Mouse (Mus musculus) embryonic facial prominence, embryonic 10.5 days (tissue): ENCODE results near the gene Ccnt1. TPM values are rescaled to one million over a fixed set of nuclear protein-coding genes. Genes with fewer than 3 reads are reported as not detected.

Experiments
- DNase-seq: peaks from one replicate; pipeline ENCODE4 v3.0.0-alpha.2; 2017; ENCODE audit warnings: low spot score
- H3K27ac ChIP-seq: fragments of 300-500 bp; sonication (generic); replicated peaks from 2 replicates; pipeline ENCODE4 v1.5.1; 2016; ENCODE audit warnings: mild to moderate bottlenecking
- H3K27me3 ChIP-seq: fragments of 300-500 bp; sonication (generic); replicated peaks from 2 replicates; pipeline ENCODE4 v1.6.1; 2016; ENCODE audit warnings: low read depth, mild to moderate bottlenecking; ENCODE audit not compliant: poor library complexity, severe bottlenecking
- H3K36me3 ChIP-seq: fragments of 300-500 bp; sonication (generic); replicated peaks from 2 replicates; pipeline ENCODE4 v1.6.1; 2016; ENCODE audit warnings: mild to moderate bottlenecking, moderate library complexity
- H3K4me1 ChIP-seq: fragments of 300-500 bp; sonication (generic); 2 replicates; pipeline ENCODE4 v1.6.1; 2016
- H3K4me3 ChIP-seq: fragments of 300-500 bp; sonication (generic); 2 replicates; pipeline ENCODE4 v1.5.1; 2016; ENCODE audit warnings: mild to moderate bottlenecking, moderate library complexity
- H3K9me3 ChIP-seq: fragments of 300-500 bp; sonication (generic); 2 replicates; pipeline ENCODE4 v1.6.1; 2016; ENCODE audit warnings: mild to moderate bottlenecking
- WGBS: fragments of 180-500 bp; shearing (Covaris S2); methylation state at CpG from one replicate; pipeline ENCODE4 v1.1.7; 2016; 5-methylcytosine and 5-hydroxymethylcytosine counted together
- polyA plus RNA-seq: library from polyadenylated mRNA; unstranded; fragments of >200 nt; fragmentation: Nextera tagmentation; extraction: Ambion mirVana; gene quantifications from 2 replicates; pipeline ENCODE4 v1.2.1, GENCODE M21; 2016

The Ccnt1 gene
- polyA plus RNA-seq, 1 experiment from 2014 or later = 64.5 TPM

DNA sequence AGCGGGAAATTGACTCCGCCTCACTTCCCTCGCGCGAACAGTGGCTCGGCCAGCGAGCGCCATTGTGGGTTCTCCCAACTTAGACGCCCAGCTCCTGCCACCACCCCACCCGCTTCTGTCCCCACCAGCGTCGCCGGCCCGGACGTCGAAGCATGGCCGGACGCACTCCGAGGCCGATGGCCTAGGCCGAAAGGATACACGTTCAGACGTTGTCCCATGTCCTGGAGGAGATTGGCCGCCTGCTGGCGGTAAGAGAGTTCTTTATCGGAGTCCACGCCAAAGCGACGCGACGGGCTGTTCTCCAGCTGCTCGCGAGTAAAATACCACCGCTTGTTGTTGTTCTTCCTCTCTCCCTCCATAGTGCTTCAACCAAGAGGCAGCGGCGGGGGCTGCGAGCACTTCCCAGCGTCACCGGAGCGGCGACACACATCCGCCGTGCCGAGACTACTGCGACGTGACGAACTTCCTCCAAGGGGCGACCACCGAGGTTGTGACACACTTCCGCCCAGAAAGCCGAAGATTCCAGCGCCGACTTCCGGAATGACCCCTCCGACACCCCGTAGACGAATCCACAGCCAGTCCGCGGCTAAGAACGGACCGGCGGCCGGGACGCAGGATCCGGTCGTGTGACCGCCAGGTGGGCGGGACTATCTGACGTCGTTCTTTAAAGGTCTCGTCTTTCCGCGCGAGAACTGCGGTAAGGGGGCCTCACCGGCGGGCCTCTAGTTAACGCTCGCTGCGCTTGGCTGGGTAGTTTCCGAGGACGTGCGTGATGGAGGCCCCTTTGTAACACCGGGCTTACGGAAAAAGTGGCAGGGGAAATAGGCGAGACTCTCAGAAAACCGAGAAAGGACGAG, 3.2 kb downstream of the Ccnt1 start:
- H3K4me3 ChIP-seq = peak overlapping the region; percentile 98
- under 1% methylated on average over 88 of the region's 88 CpGs for WGBS
- peaks cover 30% of the 10 kb centered on the region for H3K4me1 ChIP-seq
- no peaks in the 10 kb centered on the region for H3K9me3 ChIP-seq
- H3K27ac ChIP-seq = peak overlapping the region; percentile 93
- no peaks in the 10 kb centered on the region for H3K27me3 ChIP-seq
- H3K36me3 ChIP-seq = peaks cover 33% of the 10 kb centered on the region
- peak; percentile 100 for DNase-seq

DNA sequence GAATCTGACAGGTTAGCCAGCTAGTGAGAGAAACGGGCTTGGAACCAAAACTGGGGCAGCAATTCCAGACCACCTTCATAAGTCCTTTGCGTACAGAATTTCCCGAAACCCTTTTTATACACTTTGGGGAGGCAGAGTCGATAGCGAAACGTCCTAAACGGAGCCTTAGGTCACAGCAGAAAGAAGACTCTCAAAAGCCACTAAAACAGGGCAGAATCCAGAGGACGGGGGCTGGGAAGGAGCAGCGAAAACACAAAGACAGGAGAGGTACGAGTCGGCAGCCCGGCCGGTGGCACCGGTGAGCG, 3.8 kb downstream of the Ccnt1 start:
- H3K27ac ChIP-seq = peak overlapping the region; percentile 93
- no peak for DNase-seq
- under 1% methylated on average over 15 of the region's 15 CpGs for WGBS
- no peaks in the 10 kb centered on the region for H3K9me3 ChIP-seq
- H3K36me3 ChIP-seq = peaks cover 38% of the 10 kb centered on the region
- peaks cover 30% of the 10 kb centered on the region for H3K4me1 ChIP-seq
- H3K4me3 ChIP-seq = peak overlapping the region; percentile 98
- no peaks in the 10 kb centered on the region for H3K27me3 ChIP-seq

DNA sequence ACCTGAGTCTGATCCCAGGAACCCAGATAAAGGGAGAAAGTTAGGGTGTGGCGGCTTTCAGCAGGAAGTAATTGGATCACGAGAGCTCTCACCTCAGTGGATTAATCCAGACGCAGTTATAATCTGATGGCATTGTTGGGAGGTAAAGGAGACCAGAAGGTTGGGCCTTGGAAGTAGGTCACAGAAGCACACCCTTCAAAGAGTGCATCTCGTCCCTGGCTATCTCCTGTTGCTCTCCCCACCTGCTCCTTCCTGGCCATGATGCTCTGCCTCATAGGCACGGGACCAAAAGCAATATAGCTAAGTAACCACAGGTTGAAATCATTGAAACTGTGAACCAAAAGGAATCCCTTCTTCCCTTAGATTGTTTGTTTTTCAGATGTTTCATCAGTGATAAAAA, 13.5 kb downstream of the Ccnt1 start:
- H3K4me3 ChIP-seq = no peak overlapping the region
- H3K9me3 ChIP-seq = no peaks in the 10 kb centered on the region
- H3K4me1 ChIP-seq = no peaks in the 10 kb centered on the region
- no peak for DNase-seq
- WGBS = 91% methylated on average over 5 of the region's 5 CpGs
- H3K27me3 ChIP-seq = no peaks in the 10 kb centered on the region
- H3K36me3 ChIP-seq = peaks cover 98% of the 10 kb centered on the region
- H3K27ac ChIP-seq = no peak overlapping the region

DNA sequence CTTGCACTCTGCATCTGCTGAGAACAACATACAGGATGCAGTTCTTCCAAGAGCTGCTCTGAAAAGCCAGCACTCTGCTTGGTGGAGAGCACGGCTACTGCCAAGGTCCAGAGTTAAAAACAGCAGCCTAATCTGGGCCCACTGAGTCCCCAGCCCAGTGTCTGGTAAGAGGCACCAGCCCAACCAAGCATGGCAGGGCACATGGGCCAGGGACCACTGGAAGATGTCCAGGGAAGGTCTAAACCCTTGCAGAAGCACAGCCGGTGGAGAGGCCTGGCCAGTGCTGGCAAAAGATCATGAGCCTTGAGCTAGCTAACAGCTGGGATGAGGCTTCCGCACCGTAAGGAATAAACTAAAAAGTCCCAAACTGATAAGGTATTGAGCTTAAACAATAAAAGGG, 14.8 kb downstream of the Ccnt1 start:
- no peak for DNase-seq
- Histone ChIP-seq H3K36me3 (peaks cover 99% of the 10 kb centered on the region), H3K27ac (no peak overlapping the region), H3K27me3 (no peaks in the 10 kb centered on the region), H3K4me1 (no peaks in the 10 kb centered on the region), H3K9me3 (no peaks in the 10 kb centered on the region), H3K4me3 (no peak overlapping the region)
- 98% methylated on average over 4 of the region's 4 CpGs for WGBS

DNA sequence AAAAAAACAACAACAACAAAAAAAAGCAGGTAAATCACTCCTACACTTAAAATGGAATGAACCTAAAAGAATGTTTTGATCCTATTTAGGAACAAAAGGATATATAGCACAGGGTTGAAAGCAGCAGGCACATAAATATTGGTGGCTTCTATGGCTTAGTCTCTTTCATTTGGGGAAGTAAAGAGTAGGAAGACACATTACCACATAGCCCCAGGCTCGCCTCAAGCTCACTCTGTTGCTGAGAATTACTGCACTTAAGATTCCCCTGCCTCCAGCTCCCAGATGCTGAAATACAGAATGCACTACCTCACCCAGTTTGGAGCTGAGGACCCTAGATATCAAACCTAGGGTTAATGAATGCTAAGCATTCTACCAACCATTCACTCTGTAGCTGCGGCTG, 18.0 kb downstream of the Ccnt1 start:
- H3K9me3 ChIP-seq = no peaks in the 10 kb centered on the region
- H3K27ac ChIP-seq = no peak overlapping the region
- no peaks in the 10 kb centered on the region for H3K27me3 ChIP-seq
- H3K4me1 ChIP-seq = no peaks in the 10 kb centered on the region
- DNase-seq = no peak
- H3K36me3 ChIP-seq = peaks cover 99% of the 10 kb centered on the region
- no peak overlapping the region for H3K4me3 ChIP-seq
- 94% methylated on average over 2 of the region's 2 CpGs for WGBS

DNA sequence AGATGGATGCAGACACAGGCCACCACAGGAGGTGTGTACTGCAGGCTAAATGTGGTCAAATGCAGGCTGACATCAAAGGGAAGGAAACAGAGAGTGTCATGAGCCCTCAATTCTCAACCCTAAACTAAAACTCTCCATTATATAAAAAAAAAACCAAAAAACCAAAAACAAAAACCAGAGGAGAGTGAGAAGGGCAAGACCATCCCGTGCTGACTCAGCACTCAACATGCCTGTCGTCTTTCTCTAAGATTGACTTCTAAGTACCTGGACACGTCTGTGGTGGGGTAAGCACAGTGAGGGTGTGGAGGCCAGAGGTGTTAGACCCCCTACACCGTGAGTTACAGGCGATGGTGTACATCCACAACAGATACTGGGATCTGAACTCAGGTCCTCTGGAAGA, 23.9 kb downstream of the Ccnt1 start:
- H3K9me3 ChIP-seq = no peaks in the 10 kb centered on the region
- 92% methylated on average over 5 of the region's 5 CpGs for WGBS
- no peak overlapping the region for H3K4me3 ChIP-seq
- H3K27me3 ChIP-seq = no peaks in the 10 kb centered on the region
- peaks cover 100% of the 10 kb centered on the region for H3K36me3 ChIP-seq
- DNase-seq = no peak
- H3K4me1 ChIP-seq = no peaks in the 10 kb centered on the region
- H3K27ac ChIP-seq = no peak overlapping the region

DNA sequence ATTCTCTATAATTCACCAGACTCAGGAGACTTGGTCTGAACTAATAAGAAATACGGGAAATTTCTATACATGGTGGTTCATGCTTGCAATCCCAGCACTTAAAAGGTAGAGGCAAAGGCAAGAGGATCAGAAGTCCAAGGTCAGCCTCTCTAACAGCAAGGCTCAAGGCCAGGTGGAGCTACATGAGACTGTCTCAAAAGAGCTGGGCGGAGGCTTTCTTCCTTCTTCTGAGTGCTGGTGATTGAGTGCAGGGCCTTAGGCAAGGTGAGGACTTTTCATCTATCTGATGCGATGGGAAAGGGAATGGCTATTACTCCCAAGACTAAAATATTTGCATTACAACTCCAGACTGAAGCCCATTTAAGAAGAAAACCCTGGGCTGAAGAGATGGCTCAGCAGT, 25.6 kb downstream of the Ccnt1 start:
- WGBS = 92% methylated on average over 3 of the region's 3 CpGs
- H3K27ac ChIP-seq = no peak overlapping the region
- DNase-seq = no peak
- no peaks in the 10 kb centered on the region for H3K4me1 ChIP-seq
- H3K9me3 ChIP-seq = no peaks in the 10 kb centered on the region
- H3K36me3 ChIP-seq = peaks cover 100% of the 10 kb centered on the region
- no peak overlapping the region for H3K4me3 ChIP-seq
- H3K27me3 ChIP-seq = no peaks in the 10 kb centered on the region

DNA sequence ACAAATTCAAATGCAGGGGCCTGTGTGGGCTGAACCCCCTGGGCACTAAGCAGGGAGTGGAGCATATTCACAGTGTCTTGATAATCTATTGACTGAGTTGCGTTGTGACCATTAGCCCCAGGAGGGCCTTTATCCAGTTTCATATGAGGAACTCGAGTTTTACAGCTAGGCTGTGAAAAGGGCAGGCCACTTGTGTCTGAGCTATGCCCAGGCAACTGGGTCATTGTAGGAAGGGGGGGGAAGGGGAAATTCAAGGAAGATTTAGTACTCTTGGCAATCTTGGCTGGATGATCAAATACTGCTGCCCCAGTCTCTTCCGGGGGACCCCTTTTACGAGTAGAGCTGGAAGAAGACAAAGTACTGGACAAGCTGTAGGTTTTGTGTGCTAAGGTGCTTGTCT, 27.4 kb downstream of the Ccnt1 start:
- no peaks in the 10 kb centered on the region for H3K9me3 ChIP-seq
- no peak overlapping the region for H3K4me3 ChIP-seq
- H3K27ac ChIP-seq = no peak overlapping the region
- peaks cover 98% of the 10 kb centered on the region for H3K36me3 ChIP-seq
- no peaks in the 10 kb centered on the region for H3K27me3 ChIP-seq
- H3K4me1 ChIP-seq = no peaks in the 10 kb centered on the region
- 89% methylated on average over 4 of the region's 4 CpGs for WGBS
- no peak for DNase-seq

DNA sequence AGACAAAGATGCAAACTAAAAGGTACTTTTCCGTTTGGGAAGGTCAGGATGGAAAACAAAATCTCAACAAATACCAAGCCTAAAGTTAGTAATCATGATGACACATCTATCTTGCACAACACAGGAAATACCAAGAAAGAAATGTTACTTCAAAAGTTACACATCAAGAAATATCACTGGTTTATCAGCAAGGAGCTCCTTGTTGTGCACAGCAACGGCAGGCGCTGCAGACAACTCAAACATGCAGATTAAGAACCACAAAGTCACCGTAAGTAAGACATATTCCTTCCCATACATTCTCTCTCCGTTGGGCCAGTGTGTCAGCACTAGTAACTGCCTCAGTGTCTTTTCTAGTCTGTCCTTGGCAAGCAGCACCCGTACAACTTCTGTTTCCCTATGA, 29.7 kb downstream of the Ccnt1 start:
- Histone ChIP-seq H3K27me3 (no peaks in the 10 kb centered on the region), H3K4me3 (no peak overlapping the region), H3K9me3 (no peaks in the 10 kb centered on the region), H3K36me3 (peaks cover 86% of the 10 kb centered on the region), H3K27ac (no peak overlapping the region), H3K4me1 (no peaks in the 10 kb centered on the region)
- 90% methylated on average over 6 of the region's 6 CpGs for WGBS
- DNase-seq = no peak

DNA sequence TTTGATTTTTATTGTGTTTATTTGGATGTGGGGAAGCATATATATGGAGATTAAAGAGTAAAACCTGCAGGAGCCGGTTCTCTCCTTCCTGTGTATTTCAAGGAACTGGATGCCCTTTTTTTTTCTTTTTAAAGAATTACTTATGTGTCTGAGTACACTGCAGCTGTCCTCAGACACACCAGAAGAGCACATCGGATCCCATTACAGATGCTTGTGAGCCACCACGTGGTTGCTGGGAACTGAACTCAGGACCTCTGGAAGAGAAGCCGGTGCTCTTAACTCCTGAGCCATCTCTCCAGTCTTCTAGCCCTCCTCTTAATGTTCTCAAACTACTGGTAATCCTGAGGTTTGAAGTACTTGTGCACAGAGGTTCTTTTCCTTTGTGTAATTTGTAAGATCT, 32.8 kb downstream of the Ccnt1 start:
- no peak overlapping the region for H3K27ac ChIP-seq
- peaks cover 3% of the 10 kb centered on the region; the same call in 1 of the 2 replicates for H3K4me1 ChIP-seq
- H3K27me3 ChIP-seq = no peaks in the 10 kb centered on the region
- H3K9me3 ChIP-seq = no peaks in the 10 kb centered on the region
- no peak for DNase-seq
- H3K36me3 ChIP-seq = peaks cover 55% of the 10 kb centered on the region
- H3K4me3 ChIP-seq = no peak overlapping the region
- WGBS = 81% methylated on average over 4 of the region's 4 CpGs

DNA sequence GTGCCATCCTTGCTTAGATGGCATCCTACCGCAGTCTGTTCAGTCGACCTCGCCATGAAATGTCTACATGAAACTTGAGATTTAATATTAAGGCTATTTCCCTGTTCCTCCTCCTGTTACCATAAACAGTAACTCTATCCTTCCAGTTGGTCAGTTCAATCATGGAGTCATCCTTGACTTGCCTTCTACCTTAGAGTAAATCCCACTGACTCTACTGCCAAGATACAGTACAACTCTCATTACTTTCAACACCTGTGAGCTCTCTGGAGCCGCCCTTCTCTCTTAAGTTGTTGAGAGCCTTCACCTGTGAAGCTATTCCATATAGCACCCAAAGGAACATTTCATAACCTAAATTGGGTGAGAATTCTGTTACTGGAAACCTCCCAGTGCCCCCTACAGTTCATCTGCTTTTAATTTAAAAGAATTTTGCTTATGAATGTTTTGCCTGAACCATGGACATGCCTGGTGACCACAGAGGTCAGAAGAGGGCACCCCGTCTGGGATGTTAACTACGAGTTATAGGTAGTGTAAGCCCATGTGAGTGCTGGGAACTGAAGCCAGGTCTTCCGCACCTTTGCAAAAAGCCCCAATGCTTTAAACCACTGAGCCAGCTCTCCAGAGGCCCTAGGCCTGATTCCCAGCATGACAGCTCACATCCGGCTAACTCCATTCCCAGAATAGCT, 33.8 kb downstream of the Ccnt1 start:
- H3K36me3 ChIP-seq = peaks cover 52% of the 10 kb centered on the region
- no peak for DNase-seq
- no peak overlapping the region for H3K27ac ChIP-seq
- H3K4me3 ChIP-seq = no peak overlapping the region
- H3K9me3 ChIP-seq = no peaks in the 10 kb centered on the region
- H3K27me3 ChIP-seq = no peaks in the 10 kb centered on the region
- peaks cover 12% of the 10 kb centered on the region for H3K4me1 ChIP-seq
- 84% methylated on average over 8 of the region's 8 CpGs for WGBS

DNA sequence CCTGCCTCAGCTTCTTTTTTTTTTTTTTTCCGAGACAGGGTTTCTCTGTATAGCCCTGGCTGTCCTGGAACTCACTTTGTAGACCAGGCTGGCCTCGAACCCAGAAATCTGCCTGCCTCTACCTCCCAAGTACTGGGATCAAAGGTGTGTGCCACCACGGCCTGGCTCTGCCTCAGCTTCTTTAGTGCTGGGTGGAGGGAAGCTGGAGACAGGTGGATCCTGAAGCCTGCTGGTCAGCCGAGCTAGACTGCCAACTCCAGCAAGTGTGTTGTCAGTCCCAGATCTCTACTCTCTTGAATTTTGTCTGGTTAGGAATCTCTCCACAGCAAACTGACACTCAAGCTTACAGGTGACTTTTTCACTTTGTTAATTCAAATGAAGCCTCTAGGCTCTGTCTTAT, 34.8 kb downstream of the Ccnt1 start:
- WGBS = 83% methylated on average over 4 of the region's 4 CpGs
- H3K9me3 ChIP-seq = no peaks in the 10 kb centered on the region
- peaks cover 14% of the 10 kb centered on the region for H3K4me1 ChIP-seq
- no peak for DNase-seq
- peaks cover 52% of the 10 kb centered on the region for H3K36me3 ChIP-seq
- no peaks in the 10 kb centered on the region for H3K27me3 ChIP-seq
- no peak overlapping the region for H3K27ac ChIP-seq
- no peak overlapping the region for H3K4me3 ChIP-seq
